Mouse (Mus musculus) embryonic fibroblast, embryonic 13.5 days (primary cell): ENCODE results near the gene Ap4s1.

Experiments used
- CTCF ChIP-seq: IDR thresholded peaks from 2 replicates; pipeline ENCODE4 v1.5.1; 2011; ENCODE audit warnings: mild to moderate bottlenecking, control low read depth, low read length, moderate library complexity, borderline replicate concordance; ENCODE audit not compliant: insufficient read depth
- POLR2A ChIP-seq: IDR thresholded peaks from 2 replicates; pipeline ENCODE4 v1.6.1; 2011; ENCODE audit warnings: low read depth, mild to moderate bottlenecking, control low read depth, low read length, moderate library complexity

- TF ChIP-seq POLR2A (no peak), CTCF (no peak)
These were observed 14.4 kb upstream of the Ap4s1 start for GRCm38 (mm10) chr12:51676442-51676841.
